Mouse (Mus musculus) kidney, embryonic 15.5 days (tissue): Measurements from ENCODE around the gene Marco. TPM values are rescaled to one million over a fixed set of nuclear protein-coding genes. Genes with fewer than 3 reads are reported as not detected.

ENCODE experiments used
- ATAC-seq: fragments of 200-750 bp; cut with Nextera tagmentation; replicated peaks from 2 replicates; pipeline ENCODE4 v1.8.0; 2017; ENCODE audit warnings: moderate TSS enrichment; ENCODE audit not compliant: low FRiP score
- H3K27ac ChIP-seq: fragments of 300-500 bp; sonication (generic); 2 replicates; pipeline ENCODE4 v1.5.1; 2015; ENCODE audit warnings: mild to moderate bottlenecking, inconsistent platforms
- H3K27me3 ChIP-seq: fragments of 300-500 bp; sonication (generic); 2 replicates; pipeline ENCODE4 v1.6.1; 2015; ENCODE audit warnings: inconsistent platforms
- H3K36me3 ChIP-seq: fragments of 300-500 bp; sonication (generic); 2 replicates; pipeline ENCODE4 v1.6.1; 2015; ENCODE audit warnings: inconsistent platforms
- H3K4me1 ChIP-seq: fragments of 300-500 bp; sonication (generic); 2 replicates; pipeline ENCODE4 v1.6.1; 2015; ENCODE audit warnings: inconsistent platforms
- H3K4me2 ChIP-seq: fragments of 300-500 bp; sonication (generic); 2 replicates; pipeline ENCODE4 v1.6.1; 2015; ENCODE audit warnings: moderate library complexity, mild to moderate bottlenecking, inconsistent platforms
- H3K4me3 ChIP-seq: fragments of 300-500 bp; sonication (generic); replicated peaks from 2 replicates; pipeline ENCODE4 v1.5.1; 2015; ENCODE audit warnings: mild to moderate bottlenecking, inconsistent platforms
- H3K9ac ChIP-seq: fragments of 300-500 bp; sonication (generic); 2 replicates; pipeline ENCODE4 v1.6.1; 2015; ENCODE audit warnings: mild to moderate bottlenecking, inconsistent platforms
- H3K9me3 ChIP-seq: fragments of 300-500 bp; sonication (generic); replicated peaks from 2 replicates; pipeline ENCODE4 v1.6.1; 2016; ENCODE audit warnings: inconsistent platforms
- WGBS: fragments of 180-500 bp; shearing (Covaris S2); methylation state at CpG from one replicate; pipeline ENCODE4 v1.1.7; 2015; ENCODE audit warnings: mixed read lengths; 5-methylcytosine and 5-hydroxymethylcytosine counted together
- polyA plus RNA-seq: library from polyadenylated mRNA; unstranded; fragments of >200 nt; fragmentation: Nextera tagmentation; extraction: Ambion mirVana; gene quantifications from 2 replicates; pipeline ENCODE4 v1.2.1, GENCODE M21; 2015

Gene Marco
- polyA plus RNA-seq, 1 experiment from 2014 or later = 0.90 TPM

GRCm38 (mm10) chr1:120430171-120430570 lies 74.7 kb downstream of the Marco start:
- no peaks in the 10 kb centered on the region for H3K9me3 ChIP-seq
- 70% methylated on average over 5 of the region's 5 CpGs for WGBS
- H3K4me1 ChIP-seq = no peaks in the 10 kb centered on the region
- no peak overlapping the region for H3K9ac ChIP-seq
- H3K27ac ChIP-seq = no peak overlapping the region
- no peak overlapping the region for H3K4me3 ChIP-seq
- no peaks in the 10 kb centered on the region for H3K36me3 ChIP-seq
- ATAC-seq = no peak
- no peak overlapping the region for H3K4me2 ChIP-seq
- no peaks in the 10 kb centered on the region for H3K27me3 ChIP-seq

GRCm38 (mm10) chr1:120425587-120425986 lies 79.2 kb downstream of the Marco start:
- Histone ChIP-seq H3K9me3 (no peaks in the 10 kb centered on the region), H3K4me2 (no peak overlapping the region), H3K4me3 (no peak overlapping the region), H3K36me3 (no peaks in the 10 kb centered on the region), H3K27me3 (no peaks in the 10 kb centered on the region), H3K4me1 (no peaks in the 10 kb centered on the region), H3K27ac (no peak overlapping the region), H3K9ac (no peak overlapping the region)
- ATAC-seq = no peak
- 59% methylated on average over 8 of the region's 8 CpGs for WGBS

Other genes with a start within 250 kb of the Marco start
- 3.0 and 3.4 TPM in 2 replicates for gene Steap3, start 232.3 kb downstream of the Marco start, polyA plus RNA-seq
- 0.18 TPM in 1 of 2 replicates, not detected in the other for gene C1ql2, start 164.4 kb downstream of the Marco start, polyA plus RNA-seq
- 0.05 and 0.10 TPM in 2 replicates for gene En1, start 97.4 kb upstream of the Marco start, polyA plus RNA-seq